Mouse (Mus musculus): ENCODE results near the gene Ccsap. TPM values are rescaled to one million over a fixed set of nuclear protein-coding genes. Genes with fewer than 3 reads are reported as not detected.
A peak's percentile ranks its signal among the peaks of the same experiment; 100 is the strongest.

Gene Ccsap
- total RNA-seq, 2 experiments from 2014 or later = 1.1 to 1.8 TPM

DNA sequence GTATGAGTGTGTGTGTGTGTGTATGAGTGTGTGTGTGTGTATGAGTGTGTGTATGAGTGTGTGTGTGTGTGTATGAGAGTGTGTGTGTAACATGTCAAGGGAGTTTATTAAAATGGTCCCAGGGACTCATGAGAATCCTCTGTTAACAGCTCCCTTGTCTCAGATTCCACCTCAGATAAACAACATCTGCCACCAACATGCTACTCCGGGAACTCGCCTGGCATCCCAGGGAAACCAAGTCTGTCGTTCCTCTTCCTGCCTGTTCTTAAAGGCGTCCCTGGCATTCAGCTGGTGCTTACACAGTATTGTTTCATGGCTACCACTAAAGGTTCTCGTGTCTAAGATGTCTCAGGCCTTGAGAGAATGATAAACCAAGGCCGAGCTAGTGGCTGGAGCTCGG, 15.7 kb downstream of the Ccsap start:
- DNase-seq = no peak
- intact Hi-C loops (cut with DNase I; ENCODE audit: low total_unique reads) = no loop called here

DNA sequence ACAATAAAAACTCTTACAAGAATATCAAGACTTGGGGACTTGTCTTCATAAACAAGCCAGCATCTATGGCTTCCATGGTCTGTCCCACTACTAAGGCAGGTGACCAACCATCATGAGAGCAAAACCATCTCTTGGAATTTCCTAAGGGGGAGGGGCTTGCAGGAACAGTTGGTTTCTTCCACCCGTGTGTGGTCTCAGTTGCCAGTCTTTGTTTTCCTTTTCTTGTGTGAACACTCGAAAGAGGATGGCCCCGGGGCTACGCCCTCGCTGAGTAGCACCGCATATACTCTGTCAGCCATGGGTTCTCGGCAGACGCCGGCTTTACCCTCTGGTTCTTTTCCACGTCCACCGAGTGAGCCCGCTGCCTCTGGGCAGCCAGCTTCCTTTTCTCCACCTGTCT, 17.9 kb downstream of the Ccsap start:
- intact Hi-C loops (cut with DNase I; ENCODE audit: low total_unique reads) = no loop called here
- no peak for DNase-seq

DNA sequence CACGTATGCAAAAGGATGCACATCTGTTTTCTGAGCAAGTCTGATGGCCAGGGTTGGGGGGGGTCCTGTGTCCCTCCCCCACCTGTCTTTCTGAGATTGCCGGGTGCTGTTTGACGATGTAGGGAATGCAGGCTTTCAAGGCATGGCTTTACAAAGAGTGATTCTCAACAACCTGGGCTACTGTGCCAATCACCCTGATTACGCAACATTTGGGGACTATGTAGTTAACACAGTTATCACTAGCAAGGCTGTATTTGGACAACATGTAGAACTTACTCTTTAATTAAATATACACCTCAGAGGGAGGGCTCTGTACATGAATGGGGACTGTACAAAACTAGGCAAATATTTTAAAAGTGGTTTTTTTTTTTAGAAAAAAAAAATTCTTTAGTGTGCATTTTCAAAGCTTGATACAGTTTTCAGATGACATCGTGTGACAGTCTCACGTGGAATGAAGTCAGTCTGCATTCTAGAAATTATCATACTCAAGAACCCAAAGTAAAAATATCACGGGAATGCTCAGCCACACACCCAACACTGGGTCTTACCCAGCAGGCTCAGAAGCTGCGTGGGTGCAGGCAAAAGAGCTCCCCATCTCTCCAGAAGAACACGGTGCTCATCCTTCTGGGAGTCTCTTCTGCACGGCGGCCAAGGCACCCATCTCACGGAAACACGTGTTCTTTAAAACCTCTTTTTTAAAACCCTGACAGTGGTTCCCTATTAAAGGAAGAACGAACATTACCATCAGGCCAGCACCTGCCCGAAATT, 19.2 kb downstream of the Ccsap start:
- intact Hi-C loops (cut with DNase I; ENCODE audit: low total_unique reads) = no loop called here
- no peak for DNase-seq

- intact Hi-C loops (cut with DNase I; ENCODE audit: low total_unique reads) = no loop called here
- DNase-seq = no peak
Measured at GRCm38 (mm10) chr8:123838496-123838895, 21.5 kb downstream of the Ccsap start.

DNA sequence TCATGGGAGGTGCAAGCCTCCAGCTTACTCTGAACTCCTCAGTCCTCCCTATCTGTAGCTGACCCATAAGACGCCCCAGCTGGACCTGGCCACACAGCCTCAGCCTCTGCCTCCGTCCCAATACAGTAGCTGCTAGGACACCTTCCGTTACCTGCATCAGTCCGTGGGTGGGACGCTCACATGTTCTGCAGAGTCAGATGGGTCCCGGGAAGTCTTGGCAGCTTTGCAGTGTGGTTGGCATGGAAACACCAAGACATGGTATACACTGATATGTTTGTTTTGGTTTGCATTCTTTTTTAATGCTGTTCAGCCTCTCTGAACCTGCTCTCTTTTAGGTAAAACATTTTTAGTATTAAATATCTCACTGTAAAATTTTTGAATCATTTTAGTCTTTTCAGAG, 23.7 kb downstream of the Ccsap start:
- intact Hi-C loops (cut with DNase I; ENCODE audit: low total_unique reads) = no loop called here
- DNase-seq = no peak

DNA sequence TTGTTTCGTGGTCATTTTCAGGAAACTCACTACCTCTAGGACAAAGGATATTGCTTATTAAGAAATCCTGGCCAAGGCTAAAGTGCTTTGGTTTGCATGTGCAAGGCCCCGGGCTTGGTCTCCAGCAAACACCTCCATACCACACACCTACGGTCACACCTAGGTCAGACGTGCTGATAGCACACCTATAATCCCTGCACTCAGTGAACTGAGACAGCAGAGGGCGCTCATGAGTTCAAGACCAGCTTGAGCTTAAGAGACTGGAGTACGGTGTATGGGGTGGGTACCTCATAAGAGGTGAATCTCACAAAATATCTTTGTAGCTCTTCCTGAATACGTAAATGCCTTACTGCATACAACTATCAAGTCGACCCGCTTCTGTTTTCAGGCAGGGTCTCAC, 24.6 kb downstream of the Ccsap start:
- DNase-seq = peak; percentile 30

GRCm38 (mm10) chr8:123832757-123833156, 27.3 kb downstream of the Ccsap start:
- peak; percentile 48 for DNase-seq

More for the DNA sequence above, 24.6 kb downstream of the Ccsap start:
- intact Hi-C loops (cut with DNase I; ENCODE audit: low total_unique reads) = no loop called here

DNA sequence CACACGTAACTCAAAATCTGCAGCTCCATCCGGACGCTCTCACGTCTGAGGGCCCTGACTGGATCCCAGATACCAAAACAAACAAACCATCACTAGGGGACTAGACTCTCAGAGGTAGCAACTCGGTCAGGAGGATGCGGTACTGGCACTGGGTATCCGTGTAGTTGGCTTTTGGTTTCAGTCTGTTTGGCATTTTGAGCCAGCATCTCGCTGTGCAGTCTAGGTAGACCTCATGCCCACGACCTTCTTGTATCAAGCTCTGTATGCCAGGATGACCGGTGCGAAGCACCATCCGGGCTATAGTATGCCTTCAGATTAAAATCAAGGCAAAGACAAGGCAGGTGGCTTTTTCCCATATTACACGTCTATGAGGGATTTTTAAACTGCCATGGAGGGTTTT, 32.5 kb downstream of the Ccsap start:
- intact Hi-C loops (cut with DNase I; ENCODE audit: low total_unique reads) = no loop called here
- no peak for DNase-seq

More at GRCm38 (mm10) chr8:123832757-123833156, 27.3 kb downstream of the Ccsap start:
- intact Hi-C loops (cut with DNase I; ENCODE audit: low total_unique reads) = no loop called here

DNA sequence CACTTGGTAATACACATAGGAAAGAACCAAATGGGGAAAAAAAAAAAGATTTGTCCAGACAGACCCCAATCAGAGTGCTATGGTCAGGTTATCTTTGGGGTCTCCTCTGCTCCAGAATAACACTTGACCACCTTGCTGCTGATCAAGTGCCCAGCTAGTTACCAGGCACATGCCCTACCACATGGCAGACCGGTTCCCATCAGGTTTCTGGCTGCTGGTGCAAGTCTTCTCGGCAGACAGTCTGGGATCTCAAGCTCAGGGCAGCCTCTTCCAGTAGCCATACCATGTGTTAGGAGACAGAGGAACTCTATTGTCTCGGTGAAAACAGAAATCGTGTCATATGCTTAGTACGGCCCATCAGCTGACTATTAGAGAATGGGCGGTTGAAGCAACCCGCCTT, 33.3 kb downstream of the Ccsap start:
- intact Hi-C loops (cut with DNase I; ENCODE audit: low total_unique reads) = no loop called here
- DNase-seq = no peak

DNA sequence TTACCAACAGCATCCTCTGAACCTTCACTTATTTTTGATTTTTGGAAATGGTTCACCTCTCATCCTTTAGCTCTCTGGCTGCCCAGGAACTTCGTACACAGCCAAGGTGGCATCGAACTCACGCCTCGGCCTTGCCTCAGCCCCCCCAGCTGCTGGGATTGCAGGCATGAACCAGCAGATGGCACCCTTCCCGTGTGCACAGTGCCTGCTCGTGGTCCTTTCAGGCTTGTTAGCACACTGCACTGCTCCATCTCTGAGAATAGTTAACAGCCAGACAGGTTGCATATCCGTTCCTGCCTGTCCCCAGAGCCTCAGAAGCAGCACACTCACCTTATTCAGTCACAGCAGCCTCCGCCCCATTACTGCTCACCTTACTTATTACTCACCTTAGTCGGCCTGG, 34.0 kb downstream of the Ccsap start:
- DNase-seq = no peak
- intact Hi-C loops (cut with DNase I; ENCODE audit: low total_unique reads) = no loop called here

DNA sequence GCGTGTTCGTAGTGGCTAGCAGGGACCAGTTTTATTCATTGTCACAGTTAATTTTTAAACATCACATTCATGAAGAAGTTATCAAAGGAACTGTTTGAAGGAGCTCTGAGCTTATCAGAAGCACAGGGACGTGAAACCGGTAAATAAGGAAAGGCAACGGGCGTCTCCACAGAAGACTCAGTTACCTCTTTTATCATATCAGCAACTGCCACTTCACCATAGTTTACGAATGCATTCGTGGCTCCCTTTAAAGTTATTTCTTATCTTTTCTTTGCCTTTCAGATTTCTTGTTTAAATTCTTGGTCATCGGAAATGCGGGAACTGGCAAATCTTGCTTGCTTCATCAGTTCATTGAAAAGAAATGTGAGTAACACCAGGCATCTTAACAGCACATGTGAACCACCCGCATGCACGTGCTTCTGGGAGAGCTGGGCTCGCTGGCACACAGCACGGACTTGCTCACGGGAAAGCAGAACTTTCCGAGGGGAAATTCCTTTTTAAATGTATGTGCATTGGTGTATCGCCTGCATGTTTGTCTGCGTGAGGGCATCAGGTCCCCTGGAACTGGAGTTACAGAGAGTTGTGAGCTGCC, 36.4 kb downstream of the Ccsap start:
- intact Hi-C loops (cut with DNase I; ENCODE audit: low total_unique reads) = no loop called here
- DNase-seq = no peak

- intact Hi-C loops (cut with DNase I; ENCODE audit: low total_unique reads) = no loop called here
- no peak for DNase-seq
Measured at GRCm38 (mm10) chr8:123823111-123823510, 36.9 kb downstream of the Ccsap start.

DNA sequence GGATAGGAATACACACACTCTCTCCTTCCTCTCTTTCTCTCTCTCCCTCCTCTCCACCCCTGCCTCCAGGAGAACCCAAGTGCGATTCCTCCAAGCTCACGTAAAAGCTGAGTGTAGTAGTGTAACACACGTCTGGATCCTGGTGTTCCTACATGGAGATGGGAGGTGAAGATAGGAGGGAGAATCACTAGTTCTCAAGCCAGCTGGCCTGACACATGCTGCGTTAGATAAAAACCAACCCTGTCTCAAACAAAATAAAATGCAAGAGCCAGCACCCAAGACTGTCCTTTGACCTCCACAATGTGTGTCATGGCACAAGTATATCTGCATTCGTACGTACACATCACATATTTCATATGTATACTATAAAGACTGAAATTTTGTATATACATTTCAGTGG, 39.2 kb downstream of the Ccsap start:
- no peak for DNase-seq
- intact Hi-C loops (cut with DNase I; ENCODE audit: low total_unique reads) = no loop called here

GRCm38 (mm10) chr8:123819683-123820610, 40.1 kb downstream of the Ccsap start:
- intact Hi-C loops (cut with DNase I; ENCODE audit: low total_unique reads) = no loop called here
- no peak for DNase-seq

- no peak for DNase-seq
- intact Hi-C loops (cut with DNase I; ENCODE audit: low total_unique reads) = no loop called here
Measured at GRCm38 (mm10) chr8:123817747-123818146, 42.3 kb downstream of the Ccsap start.

DNA sequence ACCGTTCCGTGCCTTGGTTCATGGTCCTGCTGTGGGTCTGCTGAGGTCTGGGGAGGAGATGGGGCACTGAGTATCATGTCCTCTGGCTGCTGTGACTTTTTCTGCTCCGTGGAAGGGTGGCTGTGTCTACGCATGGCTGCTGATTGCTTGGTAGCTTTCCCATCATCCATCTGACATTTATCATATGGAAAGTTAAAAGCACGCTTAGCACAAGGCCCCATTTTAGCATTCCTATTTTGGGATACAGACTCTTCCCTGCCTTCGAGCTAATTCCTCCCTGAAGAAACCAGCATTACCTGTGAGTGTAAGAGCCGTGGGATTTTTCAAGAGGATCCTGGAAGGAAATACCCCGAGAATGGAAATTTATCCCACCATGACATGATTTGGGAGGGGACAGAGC, 43.1 kb downstream of the Ccsap start:
- DNase-seq = no peak
- intact Hi-C loops (cut with DNase I; ENCODE audit: low total_unique reads) = no loop called here

- intact Hi-C loops (cut with DNase I; ENCODE audit: low total_unique reads) = no loop called here
- DNase-seq = no peak
Measured at GRCm38 (mm10) chr8:123815325-123815724, 44.7 kb downstream of the Ccsap start.

DNA sequence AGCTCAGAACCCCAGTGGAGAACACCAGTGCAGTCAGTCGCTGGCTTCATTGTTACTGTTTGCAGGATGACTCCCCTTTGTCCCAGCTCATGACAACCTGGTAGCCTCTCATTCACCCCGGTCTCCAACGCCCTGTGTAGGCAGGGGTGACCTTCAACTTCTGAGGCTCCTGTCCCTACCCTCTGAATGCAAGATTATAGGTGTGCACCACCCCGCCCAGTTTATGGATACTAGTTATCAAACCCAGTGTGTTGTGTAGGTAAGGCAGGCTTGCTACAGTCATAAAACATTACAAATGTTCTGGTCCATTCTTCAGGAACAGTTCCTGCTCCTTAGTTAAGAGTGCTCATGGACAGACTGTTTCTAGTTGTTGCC, 46.1 kb downstream of the Ccsap start:
- DNase-seq = no peak
- intact Hi-C loops (cut with DNase I; ENCODE audit: low total_unique reads) = no loop called here

DNA sequence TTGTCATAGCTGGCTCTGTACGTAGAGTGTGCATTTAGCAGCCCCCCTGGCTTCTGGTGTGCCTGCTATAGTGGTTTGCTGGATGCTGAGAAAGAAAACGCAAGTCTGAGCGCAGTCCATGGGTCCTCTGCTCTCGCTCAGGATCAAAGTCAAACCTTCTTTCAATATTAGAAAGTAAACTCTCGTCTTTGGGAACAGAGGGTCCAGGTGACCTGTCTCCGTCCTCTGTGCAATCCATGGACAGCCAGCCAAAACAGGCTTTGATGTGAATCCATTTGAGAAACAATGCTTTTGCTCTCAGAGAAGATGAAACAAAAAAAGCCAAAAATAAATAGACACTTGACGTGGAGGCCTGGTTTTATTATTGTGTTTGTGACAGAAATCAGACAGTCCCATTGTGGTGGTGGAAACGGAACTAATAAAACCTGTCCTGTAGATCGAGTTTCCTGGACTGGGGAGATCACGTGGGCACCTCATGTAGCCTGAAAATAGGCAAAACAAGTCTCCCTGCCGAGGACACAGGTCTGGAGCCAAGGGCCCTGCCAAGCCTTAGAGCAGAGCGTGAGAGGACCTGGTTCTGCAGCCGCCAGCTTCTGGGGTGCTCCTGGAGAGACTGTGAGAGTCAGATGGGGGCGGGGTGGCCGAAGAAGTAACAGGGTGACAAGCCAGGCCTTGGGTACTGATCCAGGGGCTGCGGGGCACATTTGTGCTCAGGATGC, 46.7 kb downstream of the Ccsap start:
- intact Hi-C loops (cut with DNase I; ENCODE audit: low total_unique reads) = no loop called here
- DNase-seq = peak; percentile 16

GRCm38 (mm10) chr8:123812227-123812626, 47.8 kb downstream of the Ccsap start:
- DNase-seq = no peak
- intact Hi-C loops (cut with DNase I; ENCODE audit: low total_unique reads) = no loop called here
